Mouse (Mus musculus) CD4-positive helper T cell, adult 2 months (primary cell): ENCODE measurements around the gene Carhsp1.

Experiments
- DNase-seq: peaks from one replicate; pipeline ENCODE4 v3.0.0-alpha.2; 2012; ENCODE audit warnings: low read depth, missing footprints, low spot score

The Carhsp1 gene

GRCm38 (mm10) chr16:8639466-8640191, 32.3 kb downstream of the Carhsp1 start:
- DNase-seq, result peak; percentile 80

- no peak for DNase-seq
Observed at GRCm38 (mm10) chr16:8638131-8638530, 33.8 kb downstream of the Carhsp1 start.

GRCm38 (mm10) chr16:8637217-8638051, 34.5 kb downstream of the Carhsp1 start, which contains the start of the genes Pmm2 and Tmem186:
TSS of gene Pmm2 (plus strand) at chr16:8637674.
TSS of gene Tmem186 (minus strand) at chr16:8637712.
- peak; percentile 91 for DNase-seq

- no peak for DNase-seq
Observed at GRCm38 (mm10) chr16:8636867-8637216, 35.1 kb downstream of the Carhsp1 start.

GRCm38 (mm10) chr16:8631428-8631827, 40.5 kb downstream of the Carhsp1 start:
- no peak for DNase-seq

GRCm38 (mm10) chr16:8630419-8630818, 41.5 kb downstream of the Carhsp1 start:
- DNase-seq, result no peak

- DNase-seq, result no peak
Observed at GRCm38 (mm10) chr16:8620315-8621115, 51.4 kb downstream of the Carhsp1 start.

GRCm38 (mm10) chr16:8619659-8620314, 52.2 kb downstream of the Carhsp1 start:
- DNase-seq, result no peak

- DNase-seq, result no peak
Observed at GRCm38 (mm10) chr16:8613447-8613846, 58.5 kb downstream of the Carhsp1 start.

- no peak for DNase-seq
Observed at GRCm38 (mm10) chr16:8613039-8613438, 58.9 kb downstream of the Carhsp1 start.

GRCm38 (mm10) chr16:8612214-8613005, 59.5 kb downstream of the Carhsp1 start:
- no peak for DNase-seq

GRCm38 (mm10) chr16:8610397-8610796, 61.6 kb downstream of the Carhsp1 start:
- DNase-seq, result peak; percentile 44
